14 mouse cellular contexts compared by ENCODE assay signal in the genomic region with DNA sequence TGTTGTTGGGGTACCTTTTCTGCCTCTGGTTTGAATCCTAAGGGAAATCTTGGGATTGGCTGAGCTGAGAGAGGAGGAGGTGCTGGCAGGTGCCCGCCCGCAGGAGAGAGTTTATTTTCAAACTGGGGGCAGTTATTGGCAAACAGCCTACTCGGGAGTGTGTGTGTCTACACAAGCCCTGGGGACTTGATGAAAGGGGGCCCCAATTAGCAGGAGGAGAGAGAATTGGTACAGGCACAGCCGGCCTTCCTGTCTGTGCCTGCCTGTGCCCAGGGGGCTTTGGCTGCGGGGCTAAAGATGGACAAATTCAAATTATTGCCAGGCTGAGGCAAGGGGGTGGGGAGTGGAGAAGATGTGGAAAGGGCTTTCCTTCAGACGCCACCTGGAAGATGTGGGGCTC. TPM values are rescaled to one million over a fixed set of nuclear protein-coding genes. Genes with fewer than 3 reads are reported as not detected.
DNase-seq lines count a peak whose midpoint lies in the region; ATAC-seq and TF ChIP-seq lines count a peak whose summit lies in the region.
"Had no signal": no experiment of that assay in that cellular context is flagged by ENCODE, and none has a peak within 500 bp of the region (broad histone marks: within the 10 kb centered on the region; RNA-seq: fewer than 3 reads in every experiment).

No protein-coding gene starts in this region.

- TF ChIP-seq CTCF in stomach, postnatal 0 days (IDR thresholded peaks at IDR 0.05; ENCODE audit: low read depth) = no peak

- no peak for TF ChIP-seq EP300 in stomach, postnatal 0 days (optimal IDR thresholded peaks at IDR 0.05)

- no peak for ATAC-seq in stomach, embryonic 14.5 days (ENCODE audit: insufficient number of reproducible peaks, insufficient read depth, low FRiP score, low read depth)
- no peak for ATAC-seq in stomach, postnatal 0 days (ENCODE audit: low FRiP score, low TSS enrichment)
- ATAC-seq in hindbrain, embryonic 14.5 days (ENCODE audit: low FRiP score) = no peak

- DNase-seq in stomach, postnatal 0 days (ENCODE audit: low spot score) = no peak
- DNase-seq in hindbrain, embryonic 14.5 days (ENCODE audit: low spot score) = no peak
- DNase-seq in midbrain, embryonic 10.5 days (ENCODE audit: low spot score) = no peak
- DNase-seq in adrenal gland, adult (ENCODE audit: inconsistent age in 2 of 2, low spot score in 1 of 2) = no peak
- no peak for DNase-seq in layer of hippocampus, postnatal 10 days (ENCODE audit: low spot score in 2 of 2)
- no peak for DNase-seq in heart, adult 8-10 months (ENCODE audit: low spot score)
- DNase-seq in c-Kit-positive CD71-positive TER-119-positive erythroid progenitor cells, embryonic 14.5 days (ENCODE audit: low spot score) = no peak
- DNase-seq: adrenal gland, adult 8-10 months; cerebellum, adult 8-10 months; gastrocnemius, adult 2 months; thymus, postnatal 25 days had no signal

- H3K27me3 ChIP-seq in stomach, embryonic 14.5 days (ENCODE audit: control insufficient read depth, insufficient read depth, low read length) = no peaks in the 10 kb centered on the region
- H3K27me3 ChIP-seq in stomach, postnatal 0 days (ENCODE audit: control insufficient read depth, insufficient read depth, low read length) = no peaks in the 10 kb centered on the region
- no peaks in the 10 kb centered on the region for H3K27me3 ChIP-seq in hindbrain, embryonic 14.5 days (ENCODE audit: control insufficient read depth, insufficient read depth, low read length)
- peaks cover 5% of the 10 kb centered on the region for H3K27me3 ChIP-seq in midbrain, embryonic 10.5 days (ENCODE audit: low read depth, poor library complexity, severe bottlenecking)
- H3K27me3 ChIP-seq: lung, embryonic 15.5 days had no signal

- H3K36me3 ChIP-seq in stomach, embryonic 14.5 days (ENCODE audit: control insufficient read depth, insufficient read depth, low read length) = peaks cover 8% of the 10 kb centered on the region; the same call in 1 of the 2 replicates
- H3K36me3 ChIP-seq in stomach, postnatal 0 days (ENCODE audit: control insufficient read depth, insufficient read depth, low read length) = no peaks in the 10 kb centered on the region
- peaks cover 4% of the 10 kb centered on the region; the same call in 1 of the 2 replicates for H3K36me3 ChIP-seq in hindbrain, embryonic 14.5 days (replicated peaks; ENCODE audit: control insufficient read depth, insufficient read depth)
- peaks cover 55% of the 10 kb centered on the region for H3K36me3 ChIP-seq in midbrain, embryonic 10.5 days
- H3K36me3 ChIP-seq: lung, embryonic 15.5 days had no signal

- H3K4me2 ChIP-seq in stomach, embryonic 14.5 days (replicated peaks; ENCODE audit: low read depth, low read length) = no peak overlapping the region; the same call in 1 of the 2 replicates
- H3K4me2 ChIP-seq in stomach, postnatal 0 days (replicated peaks; ENCODE audit: low read depth) = no peak overlapping the region
- peak overlapping the region; percentile 77 for H3K4me2 ChIP-seq in hindbrain, embryonic 14.5 days (replicated peaks)
- H3K4me2 ChIP-seq: lung, embryonic 15.5 days had no signal

- H3K9ac ChIP-seq in stomach, embryonic 14.5 days (replicated peaks; ENCODE audit: low read depth, low read length) = no peak overlapping the region
- H3K9ac ChIP-seq in stomach, postnatal 0 days (ENCODE audit: low read length) = no peak overlapping the region
- H3K9ac ChIP-seq in hindbrain, embryonic 14.5 days = peak overlapping the region; percentile 39
- H3K9ac ChIP-seq: lung, embryonic 15.5 days had no signal

- H3K4me1 ChIP-seq in stomach, embryonic 14.5 days (ENCODE audit: control insufficient read depth, insufficient read depth, low read length) = peaks cover 46% of the 10 kb centered on the region
- peaks cover 7% of the 10 kb centered on the region; the same call in 1 of the 2 replicates for H3K4me1 ChIP-seq in stomach, postnatal 0 days (replicated peaks; ENCODE audit: control insufficient read depth, insufficient read depth)
- H3K4me1 ChIP-seq in hindbrain, embryonic 14.5 days (replicated peaks; ENCODE audit: control insufficient read depth, insufficient read depth, low read length) = peaks cover 52% of the 10 kb centered on the region
- H3K4me1 ChIP-seq in midbrain, embryonic 10.5 days = peaks cover 89% of the 10 kb centered on the region

- no peak overlapping the region for H3K4me3 ChIP-seq in stomach, embryonic 14.5 days (ENCODE audit: low read depth, low read length)
- no peak overlapping the region for H3K4me3 ChIP-seq in stomach, postnatal 0 days (ENCODE audit: low read depth, low read length)
- H3K4me3 ChIP-seq in hindbrain, embryonic 14.5 days (replicated peaks; ENCODE audit: low read length) = peak overlapping the region; percentile 13
- H3K4me3 ChIP-seq in midbrain, embryonic 10.5 days = peak overlapping the region; percentile 79
- H3K4me3 ChIP-seq: gastrocnemius, adult 2 months; lung, embryonic 15.5 days had no signal

- WGBS in stomach, embryonic 14.5 days = 56% methylated on average over 6 of the region's 6 CpGs
- WGBS in stomach, postnatal 0 days = 53% methylated on average over 6 of the region's 6 CpGs
- 11% methylated on average over 6 of the region's 6 CpGs for WGBS in hindbrain, embryonic 14.5 days
- 34% methylated on average over 6 of the region's 6 CpGs for WGBS in midbrain, embryonic 10.5 days

- H3K27ac ChIP-seq in stomach, embryonic 14.5 days (ENCODE audit: low read length) = 0 out of 2 replicates have a peak overlapping the region, but pooled peaks have one; percentile 10
- H3K27ac ChIP-seq in stomach, postnatal 0 days (replicated peaks) = no peak overlapping the region
- H3K27ac ChIP-seq in hindbrain, embryonic 14.5 days = no peak overlapping the region
- peak overlapping the region; percentile 93 for H3K27ac ChIP-seq in midbrain, embryonic 10.5 days (replicated peaks)
- H3K27ac ChIP-seq: gastrocnemius, adult 2 months; lung, embryonic 15.5 days had no signal

- H3K9me3 ChIP-seq in stomach, embryonic 14.5 days (ENCODE audit: control insufficient read depth, low read depth, low read length) = no peaks in the 10 kb centered on the region
- H3K9me3 ChIP-seq in stomach, postnatal 0 days (ENCODE audit: control insufficient read depth, low read length) = no peaks in the 10 kb centered on the region
- no peaks in the 10 kb centered on the region for H3K9me3 ChIP-seq in hindbrain, embryonic 14.5 days (ENCODE audit: control insufficient read depth, low read length)
- no peaks in the 10 kb centered on the region for H3K9me3 ChIP-seq in midbrain, embryonic 10.5 days (replicated peaks)
- H3K9me3 ChIP-seq: lung, embryonic 15.5 days had no signal

RNA-seq across cellular contexts. Expression of a gene that starts 4.2 kb away (rescaled TPM):
- 41.5 and 48.1 TPM in 2 replicates for polyA plus RNA-seq in stomach, embryonic 14.5 days (2014; fragmentation: Nextera tagmentation; extraction: Ambion mirVana)
- polyA plus RNA-seq in stomach, postnatal 0 days (2015; fragmentation: Nextera tagmentation; extraction: Ambion mirVana) = 16.7 and 19.9 TPM in 2 replicates
- polyA plus RNA-seq in hindbrain, embryonic 14.5 days (2014; fragmentation: Nextera tagmentation; extraction: Ambion mirVana) = 27.6 and 28.5 TPM in 2 replicates
- polyA plus RNA-seq in midbrain, embryonic 10.5 days (2016; fragmentation: Nextera tagmentation; extraction: Ambion mirVana) = 76.2 and 95.8 TPM in 2 replicates
- total RNA-seq in layer of hippocampus, postnatal 10 days (2021) = 10 to 100 TPM; 13.9 to 15.5 TPM
- under 1 TPM; 0.12 to 0.87 (median 0.78) TPM for total RNA-seq in heart, adult 8-10 months (2022)

RNA-seq across cellular contexts. Expression of a gene that starts 10.7 kb away (rescaled TPM):
- polyA plus RNA-seq in stomach, embryonic 14.5 days (2014; fragmentation: Nextera tagmentation; extraction: Ambion mirVana) = 0.43 and 0.45 TPM in 2 replicates
- polyA plus RNA-seq in stomach, postnatal 0 days (2015; fragmentation: Nextera tagmentation; extraction: Ambion mirVana) = 1.8 TPM in 2 replicates
- polyA plus RNA-seq in hindbrain, embryonic 14.5 days (2014; fragmentation: Nextera tagmentation; extraction: Ambion mirVana) = 0.15 and 0.26 TPM in 2 replicates
- 0.09 and 0.16 TPM in 2 replicates for polyA plus RNA-seq in midbrain, embryonic 10.5 days (2016; fragmentation: Nextera tagmentation; extraction: Ambion mirVana)
- total RNA-seq in layer of hippocampus, postnatal 10 days (2021) = 1 to 10 TPM in 1 of 2 experiments, under 1 TPM in 1; 0.64 to 1.1 TPM
- total RNA-seq in heart, adult 8-10 months (2022) = 1 to 10 TPM in 2 of 4 experiments, under 1 TPM in 2; 0.27 to 2.3 (median 1.1) TPM

RNA-seq across cellular contexts. Expression of a gene that starts 14.0 kb away (rescaled TPM):
- polyA plus RNA-seq in stomach, embryonic 14.5 days (2014; fragmentation: Nextera tagmentation; extraction: Ambion mirVana) = 188 and 196 TPM in 2 replicates
- polyA plus RNA-seq in stomach, postnatal 0 days (2015; fragmentation: Nextera tagmentation; extraction: Ambion mirVana) = 564 and 594 TPM in 2 replicates
- polyA plus RNA-seq in hindbrain, embryonic 14.5 days (2014; fragmentation: Nextera tagmentation; extraction: Ambion mirVana) = 53.0 and 62.6 TPM in 2 replicates
- 70.8 and 79.2 TPM in 2 replicates for polyA plus RNA-seq in midbrain, embryonic 10.5 days (2016; fragmentation: Nextera tagmentation; extraction: Ambion mirVana)
- 10 to 100 TPM; 20.7 to 21.4 TPM for total RNA-seq in layer of hippocampus, postnatal 10 days (2021)
- 10 to 100 TPM; 37.8 to 77.3 (median 50.1) TPM for total RNA-seq in heart, adult 8-10 months (2022)

RNA-seq across cellular contexts. Expression of a gene that starts 34.8 kb away (rescaled TPM):
- 1.9 and 2.9 TPM in 2 replicates for polyA plus RNA-seq in stomach, embryonic 14.5 days (2014; fragmentation: Nextera tagmentation; extraction: Ambion mirVana)
- polyA plus RNA-seq in stomach, postnatal 0 days (2015; fragmentation: Nextera tagmentation; extraction: Ambion mirVana) = 4.6 and 5.4 TPM in 2 replicates
- polyA plus RNA-seq in hindbrain, embryonic 14.5 days (2014; fragmentation: Nextera tagmentation; extraction: Ambion mirVana) = 3.7 and 5.5 TPM in 2 replicates
- 1.0 and 1.7 TPM in 2 replicates for polyA plus RNA-seq in midbrain, embryonic 10.5 days (2016; fragmentation: Nextera tagmentation; extraction: Ambion mirVana)
- 1 to 10 TPM; 3.3 to 4.9 TPM for total RNA-seq in layer of hippocampus, postnatal 10 days (2021)
- under 1 TPM; 0.19 to 0.98 (median 0.46) TPM for total RNA-seq in heart, adult 8-10 months (2022)
- total RNA-seq: gastrocnemius, adult 2 months had no signal
- polyA plus RNA-seq: C2C12 had no signal

Comparison
In these comparisons a context has a peak if more than half of its experiments do, and no peak if none do; other contexts are left out.
1. H3K27ac ChIP-seq: peak in stomach, embryonic 14.5 days (single experiment) and midbrain, embryonic 10.5 days (single experiment); none in stomach, postnatal 0 days (single experiment) and hindbrain, embryonic 14.5 days (single experiment).
2. H3K4me3 ChIP-seq: peak in hindbrain, embryonic 14.5 days (single experiment) and midbrain, embryonic 10.5 days (single experiment); none in stomach, embryonic 14.5 days (single experiment) and stomach, postnatal 0 days (single experiment).